Mouse (Mus musculus) neural tube, embryonic 10.5 days (tissue): ENCODE results near the gene Ccdc9b.

Experiments
- DNase-seq: peaks from one replicate; pipeline ENCODE4 v3.0.0-alpha.2; 2017; ENCODE audit warnings: low spot score; ENCODE audit errors: extremely low spot score

Ccdc9b gene

DNA sequence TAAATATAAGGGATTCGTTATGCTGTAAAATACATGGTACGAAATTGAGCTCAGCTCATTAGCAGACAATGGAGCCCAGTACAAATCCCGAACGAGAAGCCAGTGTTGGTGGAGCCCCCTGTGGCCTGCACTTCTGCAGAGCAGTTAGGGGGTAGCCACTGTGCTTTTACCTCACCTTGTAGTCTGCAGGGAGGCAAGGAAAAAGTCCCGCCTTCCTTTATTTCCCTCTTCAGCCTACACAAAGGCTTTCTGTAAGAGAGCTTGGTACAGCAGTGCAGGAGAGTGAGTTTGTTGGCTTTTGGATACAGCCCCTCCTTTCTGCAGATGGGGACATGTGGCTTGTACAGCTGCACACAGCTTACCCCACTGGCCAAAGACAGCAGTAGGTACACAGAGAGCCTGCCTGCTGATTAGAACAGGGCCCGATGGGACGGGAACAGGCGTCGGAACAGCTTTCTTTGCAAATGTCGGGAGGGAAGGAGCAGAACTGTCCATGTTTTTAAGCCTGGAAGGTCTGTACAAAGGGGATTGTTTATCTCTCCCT lies 13.0 kb downstream of the Ccdc9b start:
- DNase-seq, result no peak

GRCm38 (mm10) chr2:118747301-118747960 lies 15.0 kb downstream of the Ccdc9b start:
- DNase-seq, result no peak

GRCm38 (mm10) chr2:118745915-118746901 lies 16.3 kb downstream of the Ccdc9b start:
- DNase-seq, result peak; percentile 76

DNA sequence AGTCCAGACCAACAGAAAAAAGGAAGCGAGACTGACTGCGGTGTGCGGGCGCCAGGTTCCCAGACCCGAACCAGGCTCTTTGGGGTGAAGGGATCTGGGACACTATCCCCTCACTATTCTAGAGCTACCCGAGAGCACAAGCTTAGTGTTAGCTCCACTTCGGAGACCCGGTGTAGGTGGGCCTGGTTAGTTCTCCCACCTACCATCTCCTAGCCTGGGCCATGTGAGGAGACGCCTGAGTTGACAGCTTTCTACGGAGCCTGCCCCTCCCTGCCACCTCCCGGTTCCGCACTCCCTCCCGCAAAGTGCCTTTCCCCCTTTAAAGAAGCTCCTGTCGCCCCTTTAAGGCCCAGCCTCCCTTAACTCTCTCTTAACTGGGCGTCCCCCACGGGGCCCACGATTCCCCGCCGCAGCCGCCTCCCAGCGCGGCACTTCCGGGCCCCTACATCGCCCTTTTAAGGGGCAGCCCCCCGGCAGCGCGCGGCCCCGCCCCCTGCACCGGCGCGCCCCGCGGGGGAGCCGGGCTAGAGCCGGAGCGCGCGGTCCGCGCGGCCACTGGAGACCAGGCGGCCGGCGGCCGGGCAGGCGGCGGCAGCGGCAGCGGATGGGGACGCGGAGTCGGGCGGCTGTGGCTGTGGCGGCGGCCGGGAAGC lies 17.1 kb downstream of the Ccdc9b start, which contains the start of gene Inafm2:
TSS of gene Inafm2 (plus strand) at position 527 of the 653 bp plus-strand sequence.
- peak; percentile 89 for DNase-seq

DNA sequence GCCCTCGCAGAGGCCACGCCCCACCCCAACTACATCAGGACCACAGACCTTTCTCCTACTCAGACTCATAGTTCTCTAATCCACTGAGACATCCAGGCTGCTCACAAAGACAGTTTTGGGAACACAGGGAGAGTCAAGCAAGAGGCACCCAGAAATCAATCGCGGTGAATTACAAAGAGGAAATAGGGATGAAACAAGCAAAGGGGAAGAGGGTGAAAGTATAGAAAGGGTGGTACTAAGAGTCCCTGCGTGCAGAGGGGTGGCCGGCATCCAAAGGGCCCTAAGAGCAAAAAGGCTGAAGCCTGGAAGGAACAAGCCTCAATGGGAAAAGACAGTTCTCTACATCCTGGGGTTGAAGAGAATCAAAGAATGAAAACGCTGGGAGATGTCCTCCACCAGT lies 17.8 kb downstream of the Ccdc9b start:
- DNase-seq, result no peak

- DNase-seq, result no peak
Measured at GRCm38 (mm10) chr2:118743261-118743943, 19.1 kb downstream of the Ccdc9b start.

GRCm38 (mm10) chr2:118741183-118741582 lies 21.3 kb downstream of the Ccdc9b start:
- DNase-seq, result no peak

DNA sequence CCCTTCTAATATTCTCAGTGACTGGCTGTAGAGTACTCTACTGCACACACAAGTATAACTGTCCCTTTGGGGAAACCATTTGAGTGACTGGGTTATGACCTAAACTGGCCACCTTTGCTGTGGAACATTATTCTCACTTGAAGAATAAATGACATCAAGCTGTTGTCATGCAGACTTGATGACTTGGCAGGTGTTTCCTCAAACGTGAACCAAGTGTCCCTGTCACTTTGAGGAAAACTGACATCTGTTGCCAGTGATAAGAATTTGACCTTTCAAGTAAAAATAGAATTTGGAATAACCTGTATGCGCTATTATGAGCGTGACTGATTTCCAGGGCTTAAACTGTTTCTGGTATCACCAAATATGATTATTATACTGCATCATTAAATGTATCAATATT lies 22.1 kb downstream of the Ccdc9b start:
- DNase-seq, result no peak

GRCm38 (mm10) chr2:118733341-118733740 lies 29.1 kb downstream of the Ccdc9b start:
- DNase-seq, result no peak

DNA sequence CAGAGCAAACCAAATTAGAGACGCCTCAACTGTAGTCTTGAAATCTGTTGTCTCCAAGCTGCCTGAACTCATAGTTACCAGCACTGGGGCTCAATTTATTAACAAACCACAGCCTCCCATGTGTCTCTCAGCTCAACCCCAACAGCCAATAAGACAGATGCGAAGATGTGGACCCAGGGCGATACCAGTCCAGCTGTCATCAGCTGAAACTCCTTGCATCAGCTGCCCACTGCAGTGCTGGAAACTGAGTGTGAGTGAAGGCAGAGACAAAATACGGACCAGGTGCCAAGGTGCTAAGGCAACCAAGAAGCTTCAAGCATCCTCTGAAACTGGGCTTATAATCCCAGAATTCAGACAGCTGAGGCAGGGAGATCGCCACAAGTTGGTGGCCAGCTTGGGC lies 30.5 kb downstream of the Ccdc9b start:
- DNase-seq, result no peak

DNA sequence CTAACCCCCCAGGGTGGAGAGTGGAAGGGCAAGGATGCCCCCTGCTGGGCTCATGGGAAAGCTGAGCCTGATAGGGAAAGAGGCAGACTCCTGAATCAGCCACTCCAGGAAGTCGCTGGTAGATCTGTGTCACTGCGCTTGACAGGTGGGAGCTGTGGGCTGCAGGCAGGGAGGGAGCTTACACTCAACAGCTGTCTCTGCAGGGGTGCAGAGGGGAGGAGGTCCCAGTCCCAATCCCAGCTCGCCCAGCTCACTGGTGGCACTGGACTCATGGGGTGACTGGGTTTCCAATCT lies 31.9 kb downstream of the Ccdc9b start:
- no peak for DNase-seq

DNA sequence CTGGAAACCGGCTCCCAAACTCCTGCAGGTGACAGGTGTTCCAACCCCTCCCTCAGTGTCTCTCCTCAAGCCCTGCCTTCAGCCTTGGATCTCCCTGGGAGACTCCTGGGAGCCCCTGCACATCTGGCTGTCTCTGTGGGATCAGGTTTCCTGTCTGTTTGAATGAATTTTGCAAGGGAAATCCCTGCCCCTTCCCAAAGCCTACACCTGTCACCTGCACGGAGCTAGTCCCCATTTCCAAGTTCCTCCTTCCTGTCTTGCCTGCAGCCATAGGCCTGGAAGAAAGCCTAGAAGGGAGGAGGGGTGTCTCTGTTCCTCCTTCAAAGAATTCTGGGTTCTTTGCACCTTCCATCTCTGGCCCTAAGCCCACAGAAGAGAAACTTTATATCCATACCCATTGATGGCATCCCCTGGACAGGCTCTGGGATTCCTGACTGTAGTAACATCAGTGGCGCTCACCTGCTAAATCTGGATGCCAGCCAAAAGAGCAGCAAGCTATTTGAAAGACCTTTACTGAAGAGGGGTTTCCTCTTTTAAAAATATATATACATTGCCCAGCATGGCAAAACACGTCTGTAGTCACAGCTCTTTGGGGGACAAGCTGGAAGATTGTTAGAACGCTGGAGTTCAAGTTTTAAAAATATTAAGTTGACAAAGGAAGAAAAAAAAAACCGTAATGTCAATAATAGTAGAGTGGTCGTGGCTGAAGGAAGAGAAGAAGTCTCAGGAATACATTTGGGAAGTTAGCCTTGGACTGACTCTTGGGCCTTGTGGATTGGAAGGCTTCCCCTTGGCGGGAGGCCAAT lies 32.4 kb downstream of the Ccdc9b start:
- no peak for DNase-seq

GRCm38 (mm10) chr2:118729194-118729593 lies 33.3 kb downstream of the Ccdc9b start:
- no peak for DNase-seq

DNA sequence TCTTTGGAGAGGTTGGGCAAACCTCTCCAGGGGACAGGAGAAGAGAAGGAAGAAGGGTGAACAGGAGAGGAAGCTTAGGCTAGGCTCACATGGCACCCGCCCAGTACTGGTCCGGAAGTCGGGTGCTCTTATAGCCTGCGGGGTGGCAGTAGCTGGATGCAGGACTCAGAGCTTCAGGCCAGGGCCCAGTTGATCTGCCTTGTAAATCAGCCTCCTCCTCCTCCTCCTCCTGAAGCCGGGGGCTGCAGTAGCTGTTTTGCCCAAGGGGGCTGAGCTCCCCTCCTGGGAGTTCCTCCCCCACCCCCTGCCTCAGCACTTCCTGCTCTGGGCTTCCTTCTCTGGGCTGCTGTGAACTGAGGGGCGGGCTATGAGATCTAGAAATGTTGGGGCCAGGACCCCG lies 34.1 kb downstream of the Ccdc9b start, which contains the start of gene Plcb2:
TSS of gene Plcb2 (minus strand) at position 102 of the 400 bp plus-strand sequence.
- no peak for DNase-seq

DNA sequence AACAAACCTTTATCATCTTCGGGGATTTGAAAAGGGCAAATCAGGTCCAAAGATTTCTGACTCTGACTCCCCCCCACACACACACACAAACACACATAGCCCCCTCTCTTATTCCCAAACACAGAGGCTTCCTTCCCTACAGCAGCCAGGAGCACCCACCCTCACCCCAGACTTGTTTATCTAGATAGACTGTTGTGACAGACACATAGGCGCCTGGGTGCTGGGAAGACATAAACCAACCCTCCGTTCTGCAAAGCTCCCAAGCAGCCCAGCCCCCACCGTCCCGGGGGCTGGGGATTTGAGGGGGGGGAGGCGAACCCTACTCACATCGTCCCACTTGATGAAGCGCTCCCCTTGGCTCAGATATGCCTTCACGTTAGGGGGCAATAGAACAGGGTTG lies 34.5 kb downstream of the Ccdc9b start:
- no peak for DNase-seq

- no peak for DNase-seq
Measured at GRCm38 (mm10) chr2:118726873-118727272, 35.6 kb downstream of the Ccdc9b start.

GRCm38 (mm10) chr2:118725511-118725910 lies 37.0 kb downstream of the Ccdc9b start:
- DNase-seq, result no peak

DNA sequence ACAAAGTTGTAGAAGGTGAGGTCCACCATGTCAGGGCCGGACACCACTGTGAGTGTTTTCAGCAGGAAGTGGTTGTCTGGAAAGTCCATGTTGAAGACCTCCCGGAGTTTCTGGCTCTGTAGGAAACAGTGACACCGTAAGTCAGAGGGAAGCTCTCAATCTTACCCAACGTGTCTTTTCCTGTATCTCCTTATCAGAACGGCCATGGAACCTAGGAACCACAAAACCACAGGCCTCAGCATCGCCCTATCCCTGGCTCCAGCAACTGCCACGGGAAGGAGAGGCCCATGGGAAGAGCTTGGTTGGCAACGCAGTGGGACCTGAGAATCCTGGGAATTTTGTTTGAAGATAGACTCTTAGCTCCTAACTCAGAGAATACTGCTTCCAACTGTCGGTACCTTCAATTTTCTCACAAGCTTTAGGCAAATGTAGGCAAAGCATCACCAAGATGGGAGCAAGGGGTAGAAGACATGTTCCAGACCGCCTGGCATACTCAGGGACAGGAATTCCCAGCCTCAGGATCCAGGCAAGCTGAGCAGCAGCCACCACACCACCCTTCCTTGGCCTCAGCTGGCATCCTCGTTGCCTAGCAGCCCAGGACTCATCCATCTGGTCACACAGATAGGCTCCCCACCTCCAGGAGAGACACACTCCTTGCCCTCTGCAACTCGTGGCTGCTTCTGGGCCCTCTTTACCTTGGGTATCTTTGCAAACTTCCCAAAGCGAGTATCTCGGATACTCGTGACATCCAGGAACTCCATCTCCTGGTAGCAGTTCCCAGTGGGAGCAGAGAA lies 38.6 kb downstream of the Ccdc9b start:
- no peak for DNase-seq

- DNase-seq, result no peak
Measured at GRCm38 (mm10) chr2:118716677-118717076, 45.8 kb downstream of the Ccdc9b start.

DNA sequence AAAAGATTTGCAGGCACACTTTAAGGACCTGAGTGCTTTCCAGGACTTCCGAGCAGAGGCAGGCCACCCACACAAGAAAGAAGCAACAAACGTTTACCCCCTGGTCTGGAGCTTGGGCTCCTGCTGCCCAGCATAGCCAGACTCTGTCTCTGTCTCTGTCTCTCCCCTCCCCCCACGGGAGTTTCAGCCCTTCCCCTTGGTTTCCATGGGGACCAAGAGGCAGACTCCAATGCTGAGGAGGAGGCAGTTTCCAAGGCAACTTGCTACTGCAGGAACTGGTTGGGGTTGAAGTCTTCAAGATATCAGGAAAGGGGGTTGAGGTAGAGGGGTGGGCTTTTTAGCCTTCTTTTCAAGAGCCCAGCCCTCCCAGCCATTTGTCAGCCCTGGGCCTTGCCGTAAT lies 48.2 kb downstream of the Ccdc9b start:
- no peak for DNase-seq
